8 mouse cellular contexts compared by ENCODE assay signal in genomic region chr6:140337897-140338749, GRCm38 (mm10).
A peak's percentile ranks its signal among the peaks of the same experiment; 100 is the strongest.
DNase-seq lines count a peak whose midpoint lies in the region; ATAC-seq and TF ChIP-seq lines count a peak whose summit lies in the region.

No protein-coding gene starts in this region.

- no peaks in the 10 kb centered on the region for H3K27me3 ChIP-seq in heart, embryonic 14.5 days (ENCODE audit: control insufficient read depth, insufficient read depth, low read length)
- H3K27me3 ChIP-seq in neural tube, embryonic 14.5 days (ENCODE audit: control insufficient read depth, insufficient read depth, low read length): no peaks in the 10 kb centered on the region

- 38% methylated on average over 19 of the region's 19 CpGs for WGBS in heart, embryonic 14.5 days
- 27% methylated on average over 19 of the region's 19 CpGs for WGBS in neural tube, embryonic 14.5 days

- no peak for ATAC-seq in heart, embryonic 14.5 days (ENCODE audit: insufficient number of reproducible peaks, insufficient read depth, low FRiP score, low read depth)
- peak; percentile 48; the same call in 1 of the 2 replicates for ATAC-seq in neural tube, embryonic 14.5 days (ENCODE audit: low read depth)

- peak overlapping the region; percentile 61 for H3K4me2 ChIP-seq in heart, embryonic 14.5 days (ENCODE audit: low read length)
- peak overlapping the region; percentile 31; the same call in 1 of the 2 replicates for H3K4me2 ChIP-seq in neural tube, embryonic 14.5 days (ENCODE audit: low read depth, low read length)

- no peaks in the 10 kb centered on the region for H3K9me3 ChIP-seq in ES-E14 (ENCODE audit: control insufficient read depth, insufficient read depth, low read depth, low read length)
- H3K9me3 ChIP-seq in heart, embryonic 14.5 days (ENCODE audit: control insufficient read depth, low read length): no peaks in the 10 kb centered on the region
- H3K9me3 ChIP-seq in neural tube, embryonic 14.5 days (ENCODE audit: control insufficient read depth, low read length): no peaks in the 10 kb centered on the region

- H3K4me3 ChIP-seq in ES-E14 (ENCODE audit: insufficient read depth in 1 of 2, low read depth in 1 of 2, low read length in 2 of 2, poor library complexity in 1 of 2, severe bottlenecking in 1 of 2): peak overlapping the region in 1 of 2 experiments; percentile 42; a peak in 2 of 4 replicates
- H3K4me3 ChIP-seq in heart, embryonic 14.5 days (ENCODE audit: control insufficient read depth in 1 of 2, insufficient read depth in 1 of 2, low read depth in 1 of 2, low read length in 2 of 2): peak overlapping the region; percentile 21 to 24; a peak in 3 of 4 replicates
- H3K4me3 ChIP-seq in neural tube, embryonic 14.5 days (ENCODE audit: low read depth, low read length): peak overlapping the region; percentile 9; the same call in 1 of the 2 replicates

- peak overlapping the region; percentile 97 for H3K27ac ChIP-seq in ES-E14 (ENCODE audit: insufficient read depth, low read depth, low read length, poor library complexity, severe bottlenecking)
- H3K27ac ChIP-seq in heart, embryonic 14.5 days (replicated peaks in 1 of 2; ENCODE audit: control insufficient read depth in 1 of 2, insufficient read depth in 1 of 2, low read depth in 2 of 2, low read length in 2 of 2): no peak overlapping the region
- H3K27ac ChIP-seq in neural tube, embryonic 14.5 days (ENCODE audit: low read depth, low read length): peak overlapping the region; percentile 66

- DNase-seq in adrenal gland, postnatal 36 days: peak; percentile 3 to 20
- no peak for DNase-seq in adrenal gland, postnatal 14 days
- no peak for DNase-seq in ES-E14 (ENCODE audit: low read depth, low spot score)
- DNase-seq in kidney, postnatal 14 days: peak; percentile 45
- DNase-seq in layer of hippocampus, adult 11-12 months (ENCODE audit: low spot score): no peak
- DNase-seq in spleen, postnatal 10 days (ENCODE audit: low spot score in 2 of 2): no peak

- H3K9ac ChIP-seq in ES-E14 (ENCODE audit: insufficient read depth, low read depth, low read length, poor library complexity, severe bottlenecking): no peak overlapping the region; the same call in 1 of the 2 replicates
- H3K9ac ChIP-seq in heart, embryonic 14.5 days (ENCODE audit: low read length): no peak overlapping the region; the same call in 1 of the 2 replicates
- H3K9ac ChIP-seq in neural tube, embryonic 14.5 days (replicated peaks; ENCODE audit: low read depth, low read length): 0 out of 2 replicates have a peak overlapping the region, but pooled peaks have one; percentile 17

- H3K4me1 ChIP-seq in ES-E14 (ENCODE audit: control insufficient read depth in 2 of 2, insufficient read depth in 2 of 2, low read length in 2 of 2, poor library complexity in 1 of 2): peaks cover 3 to 17% of the 10 kb centered on the region in 2 experiments
- 0 out of 4 replicates have a peak, but pooled peaks cover 0 to 2% of the 10 kb centered on the region in 2 experiments for H3K4me1 ChIP-seq in heart, embryonic 14.5 days (ENCODE audit: control insufficient read depth in 2 of 2, insufficient read depth in 2 of 2, low read length in 2 of 2)
- peaks cover 13% of the 10 kb centered on the region; the same call in 1 of the 2 replicates for H3K4me1 ChIP-seq in neural tube, embryonic 14.5 days (ENCODE audit: control insufficient read depth, insufficient read depth, low read length)

- no peaks in the 10 kb centered on the region for H3K36me3 ChIP-seq in ES-E14 (ENCODE audit: control insufficient read depth, insufficient read depth, low read length, poor library complexity, severe bottlenecking)
- H3K36me3 ChIP-seq in heart, embryonic 14.5 days (ENCODE audit: control insufficient read depth, insufficient read depth, low read length): no peaks in the 10 kb centered on the region
- H3K36me3 ChIP-seq in neural tube, embryonic 14.5 days (ENCODE audit: control insufficient read depth, insufficient read depth, low read length): no peaks in the 10 kb centered on the region

- in situ Hi-C loops in ES-E14 (cut with MboI; ENCODE audit: low sequenced_read_pairs in 2 of 2, unreplicated experiment in 2 of 2): no loop called here

TF ChIP-seq in ES-E14, 5 proteins besides CTCF, POLR2A, EP300 and RAD21:
- TF ChIP-seq ZNF384 (IDR thresholded peaks at IDR 0.05; ENCODE audit: low read depth, low read length) (no peak), CHD2 (IDR thresholded peaks at IDR 0.05; ENCODE audit: low read depth, low read length) (no peak)

Comparison
In these comparisons a context has a peak if more than half of its experiments do, and no peak if none do; other contexts are left out.
1. DNase-seq: peak in adrenal gland, postnatal 36 days (2 of 2) and kidney, postnatal 14 days (single experiment); none in adrenal gland, postnatal 14 days (single experiment), ES-E14 (single experiment), layer of hippocampus, adult 11-12 months (single experiment) and spleen, postnatal 10 days (0 of 2).
2. H3K27ac ChIP-seq: peak in ES-E14 (single experiment) and neural tube, embryonic 14.5 days (single experiment); none in heart, embryonic 14.5 days (0 of 2).